Mouse (Mus musculus): ENCODE data around the gene Pigk. TPM values are rescaled to one million over a fixed set of nuclear protein-coding genes. Genes with fewer than 3 reads are reported as not detected.

Gene Pigk
- total RNA-seq, 4 experiments from 2014 or later = 21.7 to 26.6 (median 23.0) TPM

GRCm38 (mm10) chr3:152837938-152838337, 124.0 kb downstream of the Pigk start:
- DNase-seq (ENCODE audit: low spot score) = no peak

- no peak for DNase-seq (ENCODE audit: low spot score)
These were observed 127.4 kb downstream of the Pigk start for GRCm38 (mm10) chr3:152841264-152841663.

GRCm38 (mm10) chr3:152842648-152843047, 128.7 kb downstream of the Pigk start:
- no peak for DNase-seq (ENCODE audit: low spot score)

- no peak for DNase-seq (ENCODE audit: low spot score)
These were observed 130.0 kb downstream of the Pigk start for GRCm38 (mm10) chr3:152843925-152844324.

GRCm38 (mm10) chr3:152855006-152855614, 141.2 kb downstream of the Pigk start:
- no peak for DNase-seq (ENCODE audit: low spot score)

GRCm38 (mm10) chr3:152856095-152856494, 142.2 kb downstream of the Pigk start:
- no peak for DNase-seq (ENCODE audit: low spot score)

- DNase-seq (ENCODE audit: low spot score) = no peak
These were observed 147.6 kb downstream of the Pigk start for GRCm38 (mm10) chr3:152861450-152861849.

GRCm38 (mm10) chr3:152861978-152862377, 148.1 kb downstream of the Pigk start:
- DNase-seq (ENCODE audit: low spot score) = no peak

- no peak for DNase-seq (ENCODE audit: low spot score)
These were observed 152.4 kb downstream of the Pigk start for GRCm38 (mm10) chr3:152866035-152866965.

- no peak for DNase-seq (ENCODE audit: low spot score)
These were observed 154.0 kb downstream of the Pigk start for GRCm38 (mm10) chr3:152867654-152868525.

- DNase-seq (ENCODE audit: low spot score) = no peak
These were observed 158.2 kb downstream of the Pigk start for GRCm38 (mm10) chr3:152872054-152872453.

GRCm38 (mm10) chr3:152872596-152872995, 158.7 kb downstream of the Pigk start:
- no peak for DNase-seq (ENCODE audit: low spot score)

- no peak for DNase-seq (ENCODE audit: low spot score)
These were observed 160.8 kb downstream of the Pigk start for GRCm38 (mm10) chr3:152874431-152875355.

GRCm38 (mm10) chr3:152875723-152876290, 161.9 kb downstream of the Pigk start:
- no peak for DNase-seq (ENCODE audit: low spot score)

- no peak for DNase-seq (ENCODE audit: low spot score)
These were observed 166.4 kb downstream of the Pigk start for GRCm38 (mm10) chr3:152880121-152880835.

- DNase-seq (ENCODE audit: low spot score) = no peak
These were observed 167.8 kb downstream of the Pigk start for GRCm38 (mm10) chr3:152881706-152882105.

- no peak for DNase-seq (ENCODE audit: low spot score)
These were observed 169.7 kb downstream of the Pigk start for GRCm38 (mm10) chr3:152883556-152883955.

GRCm38 (mm10) chr3:152886749-152887148, 172.8 kb downstream of the Pigk start:
- DNase-seq (ENCODE audit: low spot score) = no peak

GRCm38 (mm10) chr3:152888116-152888515, 174.2 kb downstream of the Pigk start:
- no peak for DNase-seq (ENCODE audit: low spot score)

- no peak for DNase-seq (ENCODE audit: low spot score)
These were observed 181.0 kb downstream of the Pigk start for GRCm38 (mm10) chr3:152894935-152895334.
